Mouse (Mus musculus): ENCODE measurements around the gene Polr2e.
A peak's percentile ranks its signal among the peaks of the same experiment; 100 is the strongest.

Polr2e gene

DNA sequence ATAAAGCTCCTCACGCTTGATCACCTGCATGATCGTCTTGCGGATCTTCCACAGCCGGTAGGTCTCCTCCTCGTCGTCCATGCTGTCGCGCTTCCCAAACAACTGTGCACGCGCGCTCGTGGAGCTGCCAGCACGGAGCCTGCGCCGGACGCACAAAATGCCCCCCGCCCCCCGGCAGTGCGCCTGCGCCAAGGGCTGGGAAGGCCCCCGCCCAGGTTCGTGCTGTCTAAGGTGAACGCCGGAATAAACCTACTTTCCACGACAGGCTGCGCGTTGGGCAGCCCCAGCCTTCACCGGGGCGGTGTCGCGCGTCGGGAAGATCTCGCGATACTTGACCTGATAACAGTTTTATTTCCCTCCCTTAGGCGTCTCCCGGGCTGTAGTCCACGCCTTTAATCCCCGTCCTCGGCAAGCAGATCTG lies at the start of gene Polr2e:
TSS of gene Polr2e (minus strand) at position 237 of the 421 bp plus-strand sequence.
- peak; percentile 94; the same call in 1 of the 2 replicates for TF ChIP-seq GATA4 (IDR thresholded peaks at IDR 0.05; ENCODE audit: insufficient replicate concordance, low read length)

DNA sequence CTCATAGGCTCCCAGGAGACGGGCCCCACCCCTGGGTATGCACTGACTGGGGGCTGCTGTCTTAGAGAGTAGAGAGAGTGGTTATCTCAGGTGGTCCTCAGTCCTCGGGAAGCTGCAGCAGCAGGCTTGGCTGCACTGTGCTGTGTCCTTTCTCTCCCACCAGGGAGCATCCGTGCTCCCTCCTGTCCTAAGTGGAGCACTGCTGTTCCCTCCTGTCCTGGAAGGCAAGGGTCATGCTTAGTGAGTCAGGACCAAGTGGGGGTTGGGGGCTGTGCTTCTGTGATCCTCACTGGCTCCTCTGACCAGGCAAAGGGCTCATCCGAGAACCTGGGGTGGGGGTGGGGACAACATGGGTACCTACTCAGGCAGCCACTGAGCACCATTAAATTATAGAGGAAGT lies 49.6 kb upstream of the Polr2e start:
- no peak for TF ChIP-seq GATA4 (IDR thresholded peaks at IDR 0.05; ENCODE audit: insufficient replicate concordance, low read length)

DNA sequence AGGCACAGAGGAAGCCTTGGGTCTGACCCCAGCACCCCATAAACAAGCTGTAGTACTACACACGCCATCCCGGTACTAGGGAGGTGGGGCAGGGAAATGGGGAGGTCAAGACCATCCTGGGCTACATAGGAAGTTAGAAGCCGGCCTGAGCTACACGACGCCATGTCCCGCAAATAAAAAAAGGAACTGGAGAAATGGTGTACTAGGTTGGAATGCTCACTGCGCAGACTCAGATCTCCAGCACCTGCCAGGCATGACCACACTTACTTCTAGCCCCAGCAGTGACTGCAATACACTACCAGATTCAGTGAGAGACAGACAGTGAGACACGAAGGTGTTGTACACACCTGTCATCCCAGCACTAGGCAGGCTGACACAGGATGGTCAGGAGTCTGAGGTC lies 47.9 kb upstream of the Polr2e start:
- TF ChIP-seq GATA4 (IDR thresholded peaks at IDR 0.05; ENCODE audit: insufficient replicate concordance, low read length), result no peak

DNA sequence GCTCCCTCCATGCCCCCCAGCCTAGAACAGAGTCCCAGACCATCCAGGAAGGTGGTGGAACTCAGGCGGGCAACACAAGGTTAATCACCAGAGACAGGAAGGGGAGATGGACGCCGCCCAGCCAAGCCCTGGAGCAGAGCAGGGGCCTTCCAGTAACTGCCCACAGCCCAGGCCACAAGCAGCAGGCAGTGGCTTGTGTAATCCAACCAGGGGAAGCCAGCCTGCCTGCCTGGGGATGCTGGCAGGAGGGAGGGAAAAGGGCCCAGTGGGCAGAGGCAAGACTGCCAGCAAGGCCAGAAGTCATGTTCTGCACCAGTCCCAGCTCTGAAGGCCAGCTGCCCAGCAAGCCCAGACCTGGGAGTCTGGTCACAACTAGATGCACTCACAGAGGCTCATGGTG lies 47.3 kb upstream of the Polr2e start:
- no peak for TF ChIP-seq GATA4 (IDR thresholded peaks at IDR 0.05; ENCODE audit: insufficient replicate concordance, low read length)

DNA sequence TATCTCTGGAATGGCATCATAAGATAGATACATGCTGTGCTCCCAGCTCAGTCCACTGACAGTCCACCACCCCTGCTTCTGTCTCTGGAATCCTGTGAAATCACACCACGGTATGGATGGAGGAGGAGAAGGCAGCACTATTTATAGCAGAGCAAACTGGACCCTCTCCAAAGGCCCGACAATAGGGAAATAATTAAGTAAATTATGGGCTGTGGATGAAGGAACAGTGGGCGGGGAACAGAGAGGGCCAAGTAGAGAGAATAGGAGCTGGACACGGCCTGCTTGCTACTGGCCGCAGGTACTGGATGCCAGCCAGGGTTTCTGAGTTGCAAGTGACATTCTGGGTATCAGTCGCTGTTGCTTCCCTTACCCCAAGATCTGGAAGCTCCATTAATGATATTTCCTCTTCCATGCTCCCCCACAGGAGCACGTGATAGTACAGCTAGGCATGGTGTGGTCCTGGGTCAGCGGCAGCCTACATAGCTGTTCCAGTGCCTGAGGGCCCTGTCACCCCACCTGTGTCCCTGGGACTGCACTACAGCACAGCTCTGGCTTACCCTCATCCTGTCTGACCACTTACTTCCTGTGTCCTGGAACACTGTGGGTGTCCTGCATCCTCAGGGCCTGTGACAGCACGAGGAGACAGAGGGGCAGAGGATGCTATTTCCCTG lies 45.4 kb upstream of the Polr2e start:
- no peak for TF ChIP-seq GATA4 (IDR thresholded peaks at IDR 0.05; ENCODE audit: insufficient replicate concordance, low read length)

DNA sequence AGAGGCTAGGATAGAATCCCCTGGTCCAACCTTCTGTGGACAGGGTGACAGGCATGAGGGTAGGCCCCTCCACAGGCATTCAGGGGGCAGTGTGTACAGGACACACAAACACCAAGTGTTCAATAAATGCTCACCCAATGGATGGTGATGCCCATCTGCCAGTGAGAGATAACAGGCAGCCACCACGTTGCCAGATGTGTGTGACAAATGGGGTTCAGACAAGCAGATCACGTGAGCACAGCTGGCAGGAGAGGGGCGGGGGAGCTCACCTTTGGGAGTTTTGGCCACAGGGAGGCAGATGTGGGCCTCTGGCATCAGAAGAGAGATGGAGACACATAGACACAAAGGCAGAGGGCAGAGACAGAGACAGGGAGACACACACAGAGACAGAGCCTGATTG lies 41.5 kb upstream of the Polr2e start:
- TF ChIP-seq GATA4 (IDR thresholded peaks at IDR 0.05; ENCODE audit: insufficient replicate concordance, low read length), result no peak

DNA sequence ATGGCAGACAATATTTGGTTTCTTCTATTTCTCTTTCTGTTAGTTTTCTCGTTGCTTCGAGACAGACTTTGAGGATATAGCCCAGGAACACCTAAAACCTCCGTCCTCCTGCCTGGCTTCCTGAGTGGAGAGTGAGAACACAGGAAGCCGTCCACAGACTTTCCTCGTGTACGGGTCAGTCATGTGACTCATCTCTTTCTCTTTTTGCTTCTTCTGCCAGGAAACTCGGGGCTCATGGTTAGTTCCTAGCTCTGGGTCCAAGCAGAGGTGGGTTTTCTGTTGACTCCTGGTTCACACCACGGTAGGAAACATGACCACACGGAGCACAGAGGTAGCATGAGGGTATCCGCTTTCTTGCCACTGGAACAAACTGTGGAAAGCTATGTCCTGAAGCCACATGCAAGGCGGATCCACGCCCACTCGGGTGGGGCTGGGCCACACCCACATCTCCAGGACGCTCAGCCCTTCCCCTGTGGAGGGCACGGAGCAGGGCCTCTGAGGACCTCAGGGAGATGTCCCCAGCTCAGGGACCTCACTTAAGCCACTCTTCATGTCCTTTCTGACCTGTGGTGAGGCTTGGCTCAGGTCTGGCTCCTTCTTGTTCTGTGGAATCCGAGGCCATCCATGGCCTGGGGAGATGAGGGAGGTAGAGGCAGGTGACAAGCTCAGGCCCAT lies 40.9 kb upstream of the Polr2e start:
- no peak for TF ChIP-seq GATA4 (IDR thresholded peaks at IDR 0.05; ENCODE audit: insufficient replicate concordance, low read length)

DNA sequence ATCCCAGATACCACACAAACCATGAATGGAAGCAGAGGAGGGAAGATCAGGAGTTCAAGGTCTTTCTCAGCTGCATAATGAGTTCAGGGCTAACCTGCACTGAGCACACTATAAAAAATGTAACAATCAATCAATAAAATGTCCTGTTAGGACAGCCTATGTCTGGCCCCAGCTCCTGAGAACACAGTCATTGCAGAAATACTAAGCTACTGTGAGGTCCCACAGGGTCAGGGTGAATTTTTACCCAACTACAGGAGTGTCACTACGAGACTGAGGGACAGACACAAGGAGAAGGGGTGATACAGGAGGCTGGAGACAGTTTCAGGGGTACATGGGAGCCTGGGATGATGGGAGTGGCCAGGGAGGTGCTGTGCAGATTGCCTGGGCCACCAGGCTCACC lies 38.8 kb upstream of the Polr2e start:
- TF ChIP-seq GATA4 (IDR thresholded peaks at IDR 0.05; ENCODE audit: insufficient replicate concordance, low read length), result no peak

DNA sequence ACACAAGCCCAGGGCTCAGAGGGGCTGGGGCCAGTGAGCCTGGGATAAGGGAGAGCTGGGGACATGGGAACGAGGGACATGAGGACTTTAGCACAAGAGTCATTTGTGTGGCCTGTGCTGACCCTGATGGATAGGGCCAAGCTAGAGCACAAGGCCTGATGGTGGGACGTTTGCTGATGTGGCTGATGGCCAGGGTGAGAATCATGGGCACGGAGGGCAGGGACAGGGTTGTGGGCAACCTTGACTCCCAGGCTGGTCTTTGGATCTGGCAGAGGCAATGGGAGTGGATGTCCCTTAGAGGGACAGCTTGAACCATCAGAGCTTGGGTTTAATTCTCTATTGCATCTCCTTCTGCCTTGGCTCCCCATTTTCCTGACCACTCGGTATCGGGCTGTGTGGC lies 37.7 kb upstream of the Polr2e start:
- TF ChIP-seq GATA4 (IDR thresholded peaks at IDR 0.05; ENCODE audit: insufficient replicate concordance, low read length), result no peak

DNA sequence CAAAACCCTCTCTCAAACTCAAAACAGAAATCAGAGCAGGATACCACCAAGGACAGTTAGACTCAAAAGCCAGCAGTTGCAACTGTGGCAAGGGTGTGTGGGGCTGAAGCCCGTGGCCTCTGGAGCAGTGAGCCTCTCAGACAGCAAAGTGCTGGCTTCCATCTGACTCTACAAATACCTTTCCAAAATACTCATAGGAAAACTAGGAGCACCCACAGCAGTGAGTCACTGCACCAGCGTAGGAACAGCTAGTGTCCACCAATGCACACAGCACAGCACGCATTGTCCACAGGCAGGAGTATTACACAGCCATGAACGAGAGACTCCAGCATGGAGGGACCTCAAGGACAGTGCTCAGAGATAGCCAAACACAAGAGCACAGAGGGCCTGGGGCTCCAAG lies 36.8 kb upstream of the Polr2e start:
- TF ChIP-seq GATA4 (IDR thresholded peaks at IDR 0.05; ENCODE audit: insufficient replicate concordance, low read length), result no peak

DNA sequence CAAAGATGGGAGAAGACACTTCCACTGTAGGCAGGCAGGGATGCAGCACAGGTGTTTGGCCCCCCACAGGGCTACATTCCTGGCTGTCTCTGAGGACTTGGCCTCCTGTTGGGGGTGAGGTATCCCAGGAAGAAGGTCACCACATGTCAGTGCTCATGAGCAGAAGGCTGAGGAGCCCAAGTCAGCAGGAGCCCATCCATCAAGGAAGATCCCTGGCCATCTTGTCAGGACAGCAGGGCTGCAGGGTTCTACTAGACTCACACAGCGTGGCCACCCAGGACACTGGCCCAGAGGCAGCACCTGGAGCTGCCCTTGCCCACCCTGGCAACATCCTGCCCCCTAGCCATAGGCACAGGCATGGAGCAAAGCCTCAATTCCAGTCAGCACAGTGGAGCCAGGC lies 36.3 kb upstream of the Polr2e start:
- no peak for TF ChIP-seq GATA4 (IDR thresholded peaks at IDR 0.05; ENCODE audit: insufficient replicate concordance, low read length)

DNA sequence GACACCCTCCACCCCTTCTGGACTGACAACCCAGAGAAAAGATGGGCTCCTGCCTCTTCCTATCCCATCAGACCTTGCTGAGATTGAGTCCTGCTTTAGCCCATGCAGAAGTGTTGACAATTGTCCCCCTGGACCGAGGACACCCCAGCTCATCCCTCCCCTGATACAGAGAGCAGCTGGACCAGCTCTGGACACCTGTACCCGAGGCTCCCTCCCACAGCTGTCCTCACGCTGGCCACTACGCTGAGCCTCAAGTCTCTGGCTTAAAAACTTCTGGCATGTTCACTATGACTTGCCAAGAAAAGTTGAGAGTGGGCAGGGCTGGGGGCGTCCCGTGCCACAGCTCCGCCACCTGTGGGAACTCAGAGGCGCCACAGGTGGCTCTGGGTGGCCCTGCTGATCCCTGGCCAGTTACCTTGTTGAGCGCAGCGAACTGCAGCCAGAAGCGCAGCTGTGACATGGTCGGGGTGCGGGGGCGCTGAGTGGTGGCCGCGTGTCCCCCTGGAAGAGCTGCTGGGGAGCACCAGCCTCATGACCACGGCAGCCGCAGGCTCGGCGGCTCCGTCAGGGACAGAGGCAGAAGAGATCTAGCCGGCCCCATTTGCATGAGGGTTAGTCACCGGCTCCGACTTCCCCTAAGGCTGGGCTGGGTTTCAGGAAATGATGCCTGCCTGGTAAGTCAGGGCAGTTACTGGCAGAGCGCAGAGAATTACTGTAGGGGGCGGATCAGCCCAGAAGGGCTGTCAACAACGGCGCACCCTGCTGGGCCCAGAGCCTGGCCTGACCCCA lies 35.4 kb upstream of the Polr2e start:
- no peak; the same call in 1 of the 2 replicates for TF ChIP-seq GATA4 (IDR thresholded peaks at IDR 0.05; ENCODE audit: insufficient replicate concordance, low read length)

DNA sequence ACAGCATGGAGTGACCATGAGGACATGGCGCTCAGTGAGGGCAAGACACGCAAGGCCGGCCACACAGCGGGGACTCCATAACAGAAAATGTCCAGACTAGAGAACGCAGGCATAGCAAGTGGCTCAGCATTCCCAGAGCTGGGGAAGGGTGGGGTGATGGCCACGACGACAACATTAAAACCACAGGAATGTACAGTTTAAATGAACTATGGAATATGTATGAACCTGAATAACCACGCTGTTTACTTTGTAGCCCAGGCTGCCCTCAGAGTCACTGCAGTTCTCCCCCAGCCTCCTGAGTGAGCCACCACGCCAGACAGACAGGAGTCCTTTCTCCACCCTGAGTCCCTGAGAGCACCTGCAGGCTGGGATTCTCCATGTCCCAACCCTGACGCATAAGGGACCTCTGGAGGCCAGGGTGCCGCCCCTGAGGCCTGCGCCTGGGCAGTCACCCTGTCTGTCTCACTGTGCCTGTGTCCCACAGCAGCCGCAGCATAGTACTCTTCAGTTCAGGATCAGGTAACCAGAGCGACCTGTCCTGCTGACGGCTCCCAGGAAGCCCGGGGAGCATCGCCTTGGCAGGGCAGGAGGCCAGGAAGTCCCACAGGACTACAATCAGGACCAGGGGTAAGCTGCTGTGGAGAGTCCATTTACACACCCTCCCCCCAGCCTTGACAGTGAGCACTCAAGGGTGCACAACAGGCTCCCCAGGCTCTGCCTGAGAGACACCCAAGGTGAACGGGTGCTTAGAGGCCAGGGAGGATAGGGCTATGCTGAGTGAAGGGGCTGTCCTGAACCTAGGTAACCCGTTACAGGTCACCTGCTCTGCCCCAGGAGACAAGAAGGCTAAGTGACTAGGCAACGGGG lies 33.3 kb upstream of the Polr2e start:
- TF ChIP-seq GATA4 (IDR thresholded peaks at IDR 0.05; ENCODE audit: insufficient replicate concordance, low read length), result no peak

DNA sequence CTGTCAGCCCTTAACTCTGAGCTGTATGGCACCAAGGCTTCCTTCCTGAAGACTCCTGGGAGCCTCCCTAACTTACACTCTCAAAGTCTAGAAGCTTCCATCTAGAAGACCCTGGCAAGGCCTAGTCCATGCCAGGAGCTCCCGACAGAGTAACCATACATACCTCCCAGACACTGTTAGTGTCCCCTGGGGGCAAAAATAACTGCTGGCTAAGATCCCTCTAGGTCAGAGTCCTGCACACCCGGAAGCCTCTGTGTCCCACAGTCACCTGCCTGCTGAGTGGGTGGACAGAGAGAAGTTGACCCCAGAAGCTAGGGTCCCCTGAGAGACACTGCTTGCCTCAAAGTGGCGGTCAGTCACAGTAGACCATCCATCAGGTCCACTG lies 31.9 kb upstream of the Polr2e start:
- no peak for TF ChIP-seq GATA4 (IDR thresholded peaks at IDR 0.05; ENCODE audit: insufficient replicate concordance, low read length)

Measured in liver, adult (tissue).